Mouse (Mus musculus) cerebellum, adult 11 months (tissue): Measurements from ENCODE around the gene Snrpa1.
A peak's percentile ranks its signal among the peaks of the same experiment; 100 is the strongest.

Source experiments
- DNase-seq: peaks from one replicate; pipeline ENCODE4 v3.0.0; 2022

Gene Snrpa1

GRCm38 (mm10) chr7:66118046-66118445 is 59.2 kb downstream of the Snrpa1 start:
- no peak for DNase-seq

DNA sequence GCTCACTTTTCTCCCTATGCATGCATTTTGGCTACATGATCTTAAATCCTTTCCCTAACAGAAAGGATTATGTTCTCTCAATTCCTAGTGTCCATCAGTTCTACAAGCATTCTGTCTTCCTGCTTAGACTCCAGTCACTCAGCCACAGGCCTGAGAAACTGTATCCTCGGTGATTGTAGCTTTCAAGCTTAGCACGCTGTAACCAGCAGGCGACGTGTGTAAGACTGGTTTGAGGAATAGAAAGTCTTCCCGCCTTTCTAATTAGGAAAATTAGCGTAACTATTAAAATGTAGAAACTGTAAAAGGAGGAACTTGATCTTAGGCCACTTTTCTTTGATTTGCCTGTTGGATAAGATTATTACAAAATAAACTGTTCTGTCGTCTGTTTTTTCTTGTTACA is 60.0 kb downstream of the Snrpa1 start:
- DNase-seq = no peak

GRCm38 (mm10) chr7:66120139-66120538 is 61.3 kb downstream of the Snrpa1 start:
- peak; percentile 35 for DNase-seq

DNA sequence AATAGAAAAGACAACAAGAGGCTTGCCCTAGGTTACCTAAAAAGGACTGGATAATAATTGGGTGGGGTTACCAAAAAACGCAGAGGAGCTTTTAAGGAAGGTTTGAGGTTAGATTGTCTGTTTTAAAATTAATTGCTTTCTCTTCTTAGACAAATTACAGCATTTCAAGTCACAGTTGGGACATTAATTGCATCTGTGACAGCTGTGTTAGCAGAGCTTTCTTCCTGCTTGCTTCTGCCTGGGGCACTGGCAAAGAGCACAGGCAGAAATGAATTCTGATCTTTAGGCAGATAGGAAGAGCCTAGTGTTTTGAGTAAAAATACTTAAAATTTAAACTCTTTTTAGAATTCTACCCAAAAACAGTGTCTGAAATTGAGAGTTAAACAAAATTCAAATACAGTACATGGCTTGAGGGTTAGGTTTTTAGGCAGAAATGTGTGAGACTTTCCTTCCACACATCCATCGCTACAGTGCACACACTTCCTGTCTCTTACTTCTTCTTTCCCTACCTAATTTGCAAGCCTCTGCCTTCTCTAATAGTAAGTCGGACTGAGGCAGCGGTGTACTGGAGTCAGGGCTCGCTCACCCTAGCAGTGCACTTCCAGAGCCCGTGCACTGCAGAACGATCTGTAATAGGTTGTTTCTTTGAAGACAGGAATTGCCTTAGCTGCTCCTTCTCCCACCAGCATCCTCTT is 62.0 kb downstream of the Snrpa1 start:
- DNase-seq = no peak
